Mouse (Mus musculus) kidney, adult 11 months (tissue): ENCODE results near the gene Bfsp2.

Source experiments
- DNase-seq: peaks from one replicate; pipeline ENCODE4 v3.0.0; 2022

Gene Bfsp2

DNA sequence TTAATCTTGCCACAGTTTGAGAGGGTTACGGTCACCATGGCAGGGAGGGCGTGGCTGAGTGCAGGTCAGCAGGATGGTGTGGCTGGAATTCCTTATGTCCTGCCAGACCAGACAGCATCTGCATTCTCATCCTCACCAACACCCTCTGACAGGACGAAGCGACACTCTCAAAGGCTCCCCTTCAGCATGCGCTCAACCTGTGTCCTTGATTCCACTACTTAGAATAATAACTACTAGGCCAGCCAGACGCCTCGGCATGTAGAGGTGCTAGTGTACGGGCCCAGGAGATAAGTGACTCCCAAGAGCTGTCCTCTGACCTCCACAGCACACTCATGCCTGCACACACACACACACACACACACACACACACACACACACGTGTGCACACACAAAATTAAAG is 101.0 kb downstream of the Bfsp2 start:
- no peak for DNase-seq

DNA sequence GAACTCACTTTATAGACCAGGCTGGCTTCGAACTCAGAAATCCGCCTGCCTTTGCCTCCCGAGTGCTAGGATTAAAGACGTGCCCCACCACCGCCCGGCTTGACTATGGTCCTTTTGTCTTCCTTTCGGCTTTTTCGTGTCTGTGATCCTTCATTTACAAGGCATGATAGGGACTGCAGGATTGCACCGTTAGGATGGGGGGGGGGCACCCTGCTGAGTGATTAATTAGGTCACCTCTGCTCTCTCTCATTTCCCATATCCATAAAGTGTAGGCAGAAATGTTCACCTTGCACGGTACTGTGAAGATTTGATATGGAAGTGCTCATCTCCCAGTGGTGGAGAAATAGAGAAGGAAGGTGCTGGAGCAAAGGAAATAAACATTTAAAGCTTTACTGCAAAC is 101.5 kb downstream of the Bfsp2 start:
- DNase-seq = no peak

DNA sequence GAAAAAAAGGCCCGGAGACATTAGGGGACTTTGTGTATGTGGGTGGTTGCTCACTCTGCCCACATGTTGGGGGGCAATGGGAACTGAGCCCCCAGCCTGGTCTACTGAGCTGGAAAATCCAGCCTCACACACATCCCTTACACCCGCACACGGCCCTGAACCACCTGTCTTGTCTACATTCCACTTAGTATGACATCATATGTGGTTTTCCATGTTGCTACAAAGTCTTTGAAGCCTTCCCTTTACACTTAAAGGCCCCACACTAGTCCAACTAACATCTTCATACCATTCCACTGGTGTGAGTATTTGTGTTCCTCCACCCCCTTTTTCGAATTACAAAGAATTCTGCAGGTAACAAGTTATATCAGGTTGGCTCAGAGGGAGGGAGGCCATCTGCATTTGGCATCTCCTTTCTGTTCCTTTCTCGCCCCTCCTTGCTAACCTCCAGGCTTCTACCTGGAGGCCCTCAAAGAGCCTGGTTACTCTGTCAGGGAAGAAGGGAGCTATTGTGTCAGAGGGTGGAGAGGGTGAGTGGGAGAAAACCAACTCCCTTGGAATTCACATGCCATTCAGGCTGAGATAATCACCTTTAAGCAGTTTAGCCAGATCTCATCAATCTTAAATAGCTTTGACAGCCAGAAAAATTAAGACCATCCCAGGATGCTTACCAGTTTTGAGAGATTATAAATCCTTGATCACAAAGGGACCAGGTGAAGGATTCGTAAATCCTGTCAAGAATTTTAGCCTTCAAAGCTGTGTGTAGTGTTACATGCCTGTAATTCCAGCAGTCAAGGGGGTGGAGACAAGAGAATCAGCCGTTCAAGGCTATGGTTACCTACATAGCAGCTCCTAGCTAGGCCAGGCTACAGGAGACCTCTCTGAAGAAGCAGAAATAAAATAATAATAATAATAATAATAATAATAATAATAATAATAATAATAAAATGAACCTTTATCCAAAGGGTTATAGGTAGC is 103.6 kb downstream of the Bfsp2 start:
- DNase-seq = no peak
